Comparison of ENCODE assay signal across 16 mouse cellular contexts in the genomic region with DNA sequence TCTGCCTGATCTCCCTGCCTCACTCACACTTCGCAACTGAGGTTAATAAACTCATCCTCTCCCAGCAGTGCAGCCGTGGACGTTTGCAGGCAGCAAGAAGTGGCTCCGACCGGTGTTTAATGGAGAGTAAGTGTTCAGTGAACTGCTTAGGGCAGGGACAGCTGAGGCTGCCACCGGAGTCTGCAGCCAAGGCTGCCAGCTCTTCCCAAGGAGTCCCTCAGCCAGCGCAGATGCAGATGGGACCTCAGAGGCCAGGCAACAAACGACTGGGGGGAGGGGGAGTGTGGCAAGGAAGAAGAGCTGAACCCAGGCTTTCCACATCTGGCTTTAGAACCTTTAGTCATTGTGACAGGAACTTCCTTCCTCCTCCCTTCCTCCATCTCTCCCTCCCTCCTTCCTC. TPM values are rescaled to one million over a fixed set of nuclear protein-coding genes. Genes with fewer than 3 reads are reported as not detected.
DNase-seq lines count a peak whose midpoint lies in the region; ATAC-seq and TF ChIP-seq lines count a peak whose summit lies in the region.
"Had no signal": no experiment of that assay in that cellular context is flagged by ENCODE, and none has a peak within 500 bp of the region (broad histone marks: within the 10 kb centered on the region; RNA-seq: fewer than 3 reads in every experiment).

No protein-coding gene starts in this region.

- H3K27me3 ChIP-seq in lung, embryonic 14.5 days (ENCODE audit: insufficient read depth, low read length), result no peaks in the 10 kb centered on the region
- no peaks in the 10 kb centered on the region for H3K27me3 ChIP-seq in limb, embryonic 11.5 days (ENCODE audit: control insufficient read depth, insufficient read depth, low read length)
- H3K27me3 ChIP-seq: embryonic facial prominence, embryonic 12.5 days had no signal

- peak overlapping the region; percentile 21; the same call in 1 of the 2 replicates for H3K9ac ChIP-seq in lung, embryonic 14.5 days
- H3K9ac ChIP-seq in limb, embryonic 11.5 days (ENCODE audit: low read length), result no peak overlapping the region
- H3K9ac ChIP-seq: embryonic facial prominence, embryonic 12.5 days; liver, embryonic 12.5 days had no signal

- no peak for TF ChIP-seq CTCF in lung, embryonic 14.5 days (IDR thresholded peaks at IDR 0.05; ENCODE audit: low read depth)

- peak; percentile 3 for DNase-seq in heart, adult 11 months
- no peak for DNase-seq in heart, postnatal 36 days
- DNase-seq in lung, embryonic 14.5 days, result no peak
- DNase-seq in lung, postnatal 36 days, result no peak
- DNase-seq in embryo, embryonic 11 days, result peak; percentile 24
- DNase-seq in limb, embryonic 11.5 days (ENCODE audit: low spot score), result no peak
- DNase-seq in layer of hippocampus, adult 9-11 months, result no peak
- no peak for DNase-seq in spleen, postnatal 14 days (ENCODE audit: low spot score in 2 of 2)
- DNase-seq: cerebellum, adult 9-11 months; heart, adult 18-20 months; heart, postnatal 14 days; layer of hippocampus, postnatal 36 days; lung, postnatal 10 days; thymus, postnatal 4 days had no signal

- intact Hi-C loops in heart, postnatal 36 days (cut with DNase I), result no loop called here

- H3K4me1 ChIP-seq in lung, embryonic 14.5 days (ENCODE audit: insufficient read depth), result no peaks in the 10 kb centered on the region
- H3K4me1 ChIP-seq in limb, embryonic 11.5 days (ENCODE audit: control insufficient read depth, insufficient read depth, low read length), result peaks cover 4% of the 10 kb centered on the region; the same call in 1 of the 2 replicates
- H3K4me1 ChIP-seq: liver, embryonic 12.5 days had no signal

- H3K36me3 ChIP-seq in lung, embryonic 14.5 days (ENCODE audit: insufficient read depth), result no peaks in the 10 kb centered on the region
- no peaks in the 10 kb centered on the region for H3K36me3 ChIP-seq in limb, embryonic 11.5 days (ENCODE audit: control insufficient read depth, insufficient read depth, low read length)
- H3K36me3 ChIP-seq: embryonic facial prominence, embryonic 12.5 days; liver, embryonic 12.5 days had no signal

- no peak overlapping the region; the same call in 1 of the 2 replicates for H3K27ac ChIP-seq in lung, embryonic 14.5 days (ENCODE audit: low read depth)
- H3K27ac ChIP-seq in limb, embryonic 11.5 days (replicated peaks; ENCODE audit: low read depth, low read length), result no peak overlapping the region
- H3K27ac ChIP-seq: embryonic facial prominence, embryonic 12.5 days; liver, embryonic 12.5 days had no signal

- 14% methylated on average over 8 of the region's 8 CpGs for WGBS in lung, embryonic 14.5 days
- 20% methylated on average over 8 of the region's 8 CpGs for WGBS in limb, embryonic 11.5 days

- no peak overlapping the region for H3K4me2 ChIP-seq in lung, embryonic 14.5 days
- H3K4me2 ChIP-seq in limb, embryonic 11.5 days (ENCODE audit: low read depth, severe bottlenecking), result 0 out of 2 replicates have a peak overlapping the region, but pooled peaks have one; percentile 10
- H3K4me2 ChIP-seq: embryonic facial prominence, embryonic 12.5 days; liver, embryonic 12.5 days had no signal

- ATAC-seq in lung, embryonic 14.5 days (ENCODE audit: insufficient read depth), result no peak
- ATAC-seq in limb, embryonic 11.5 days (ENCODE audit: insufficient number of reproducible peaks, low FRiP score, low TSS enrichment, low read depth), result no peak
- ATAC-seq: liver, embryonic 12.5 days had no signal

- H3K9me3 ChIP-seq in lung, embryonic 14.5 days (ENCODE audit: low read depth, low read length), result no peaks in the 10 kb centered on the region
- peaks cover 5% of the 10 kb centered on the region; the same call in 1 of the 2 replicates for H3K9me3 ChIP-seq in limb, embryonic 11.5 days (ENCODE audit: control insufficient read depth, low read length)

- H3K4me3 ChIP-seq in lung, embryonic 14.5 days (ENCODE audit: low read depth, low read length), result no peak overlapping the region
- H3K4me3 ChIP-seq in limb, embryonic 11.5 days (ENCODE audit: low read depth, low read length), result no peak overlapping the region
- H3K4me3 ChIP-seq: embryonic facial prominence, embryonic 12.5 days; liver, embryonic 12.5 days had no signal

RNA-seq across cellular contexts. Expression of gene Adgrl1, which starts 47.6 kb away (rescaled TPM):
- 10 to 100 TPM; 13.9 to 15.0 TPM for total RNA-seq in heart, postnatal 36 days (2021)
- 23.3 and 29.1 TPM in 2 replicates for polyA plus RNA-seq in lung, embryonic 14.5 days (2014; fragmentation: Nextera tagmentation; extraction: Ambion mirVana)
- 20.7 and 23.0 TPM in 2 replicates for polyA plus RNA-seq in limb, embryonic 11.5 days (2014; fragmentation: Nextera tagmentation; extraction: Ambion mirVana)

Comparison
In these comparisons a context has a peak if more than half of its experiments do, and no peak if none do; other contexts are left out.
1. DNase-seq: peak in heart, adult 11 months (single experiment) and embryo, embryonic 11 days (single experiment); none in heart, postnatal 36 days (0 of 2), lung, embryonic 14.5 days (single experiment), lung, postnatal 36 days (single experiment), limb, embryonic 11.5 days (single experiment), layer of hippocampus, adult 9-11 months (single experiment) and spleen, postnatal 14 days (0 of 2).